Mouse (Mus musculus) cerebellum, postnatal 10 days (tissue): Measurements from ENCODE around the gene Olfr680-ps1.
"Not testable (repeated sequence)": the region's sequence is repeated elsewhere in the genome, so short reads cannot be mapped to it uniquely, and the experiment has no call there.

ENCODE experiments used
- DNase-seq, 2 experiments: peaks; one replicate each; pipeline ENCODE4 v3.0.0; 2021; ENCODE audit warnings: mixed read lengths in 2 of 2

Gene Olfr680-ps1

GRCm38 (mm10) chr7:105092717-105093116 is at the start of gene Olfr680-ps1:
Olfr680-ps1 (minus strand) TSS chr7:105092817.
- DNase-seq = not testable (repeated sequence)

- no peak for DNase-seq
Observed at GRCm38 (mm10) chr7:105141275-105141674, 48.7 kb upstream of the Olfr680-ps1 start.

- no peak for DNase-seq
Observed at GRCm38 (mm10) chr7:105116536-105116935, 23.9 kb upstream of the Olfr680-ps1 start, which contains the start of gene Olfr681. Olfr681 (plus strand) TSS chr7:105116836.

- DNase-seq = no peak
Observed at GRCm38 (mm10) chr7:105080905-105081304, 11.7 kb downstream of the Olfr680-ps1 start, which contains the start of gene Olfr679. Olfr679 (plus strand) TSS chr7:105081205.

- DNase-seq = no peak
Observed at GRCm38 (mm10) chr7:105064175-105064574, 28.4 kb downstream of the Olfr680-ps1 start, which contains the start of gene Olfr678. Olfr678 (plus strand) TSS chr7:105064475.

GRCm38 (mm10) chr7:105058951-105059350 is 33.7 kb downstream of the Olfr680-ps1 start:
- DNase-seq = no peak
